Mouse (Mus musculus) kidney, postnatal 0 days (tissue): Measurements from ENCODE around the gene Mrgprd. TPM values are rescaled to one million over a fixed set of nuclear protein-coding genes. Genes with fewer than 3 reads are reported as not detected.
A peak's percentile ranks its signal among the peaks of the same experiment; 100 is the strongest.

Experiments
- ATAC-seq: fragments of 200-750 bp; cut with Nextera tagmentation; replicated peaks from 2 replicates; pipeline ENCODE4 v1.8.0; 2017; ENCODE audit warnings: low read depth, moderate number of reproducible peaks, moderate TSS enrichment, moderate library complexity; ENCODE audit not compliant: low FRiP score
- DNase-seq: peaks from one replicate; pipeline ENCODE4 v3.0.0-alpha.2; 2016; ENCODE audit warnings: low spot score
- H3K27ac ChIP-seq: fragments of 300-500 bp; sonication (generic); 2 replicates; pipeline ENCODE4 v1.5.1; 2014; ENCODE audit warnings: mild to moderate bottlenecking
- H3K27me3 ChIP-seq: fragments of 300-500 bp; sonication (generic); 2 replicates; pipeline ENCODE4 v1.6.1; 2014; ENCODE audit warnings: low read length, mixed read lengths; ENCODE audit not compliant: insufficient read depth
- H3K36me3 ChIP-seq: fragments of 300-500 bp; sonication (generic); 2 replicates; pipeline ENCODE4 v1.6.1; 2014; ENCODE audit warnings: low read length, mixed read lengths; ENCODE audit not compliant: insufficient read depth
- H3K4me1 ChIP-seq: fragments of 300-500 bp; sonication (generic); replicated peaks from 2 replicates; pipeline ENCODE4 v1.6.1; 2014; ENCODE audit warnings: antibody characterized with exemption, low read length, mixed read lengths; ENCODE audit not compliant: insufficient read depth
- H3K4me2 ChIP-seq: fragments of 300-500 bp; sonication (generic); 2 replicates; pipeline ENCODE4 v1.6.1; 2014; ENCODE audit warnings: mild to moderate bottlenecking, low read length, moderate library complexity, mixed read lengths
- H3K4me3 ChIP-seq: fragments of 300-500 bp; sonication (generic); replicated peaks from 2 replicates; pipeline ENCODE4 v1.5.1; 2014; ENCODE audit warnings: low read depth, low read length
- H3K9ac ChIP-seq: fragments of 300-500 bp; sonication (generic); 2 replicates; pipeline ENCODE4 v1.6.1; 2014; ENCODE audit warnings: low read depth, low read length
- H3K9me3 ChIP-seq: fragments of 300-500 bp; sonication (generic); replicated peaks from 2 replicates; pipeline ENCODE4 v1.6.1; 2016; ENCODE audit warnings: low read length, inconsistent platforms, mixed read lengths
- CTCF ChIP-seq: IDR thresholded peaks from 2 replicates; pipeline ENCODE4 v1.5.1; 2016; ENCODE audit warnings: antibody characterized with exemption, low read depth, mild to moderate bottlenecking, moderate library complexity
- WGBS: fragments of 180-500 bp; shearing (Covaris S2); extraction: QIAGEN DNeasy Blood & Tissue Kit; methylation state at CpG from one replicate; pipeline ENCODE4 v1.1.7; 2014; 5-methylcytosine and 5-hydroxymethylcytosine counted together
- polyA plus RNA-seq: library from polyadenylated mRNA; unstranded; fragments of >200 nt; fragmentation: Nextera tagmentation; extraction: Ambion mirVana; gene quantifications from 2 replicates; pipeline ENCODE4 v1.2.1, GENCODE M21; 2015

Mrgprd gene
- polyA plus RNA-seq, 1 experiment from 2014 or later, result not detected

DNA sequence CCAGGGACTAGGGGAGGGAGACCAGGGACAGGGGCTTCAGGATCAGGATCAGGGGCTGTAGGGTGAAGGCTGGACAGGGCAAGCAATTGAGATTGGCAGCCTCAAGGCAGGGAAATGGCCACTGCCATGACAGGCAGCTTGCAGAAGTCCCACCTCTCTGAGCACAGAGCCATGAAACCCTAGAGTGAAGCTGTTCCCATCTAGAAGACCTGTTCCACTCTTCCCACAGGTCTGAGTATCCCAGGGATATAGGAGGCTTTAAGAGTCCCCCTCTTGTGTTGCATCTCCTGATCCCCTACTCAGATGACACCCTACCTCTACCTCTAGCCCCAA is 13.7 kb upstream of the Mrgprd start:
- H3K27me3 ChIP-seq, result no peaks in the 10 kb centered on the region
- 0 out of 2 replicates have a peak overlapping the region, but pooled peaks have one; percentile 5 for H3K4me2 ChIP-seq
- ATAC-seq (no peak), DNase-seq (no peak)
- no peak overlapping the region for H3K4me3 ChIP-seq
- no peak overlapping the region for H3K9ac ChIP-seq
- no peak for TF ChIP-seq CTCF
- H3K27ac ChIP-seq, result no peak overlapping the region
- H3K9me3 ChIP-seq, result no peaks in the 10 kb centered on the region
- H3K36me3 ChIP-seq, result no peaks in the 10 kb centered on the region
- peaks cover 12% of the 10 kb centered on the region; the same call in 1 of the 2 replicates for H3K4me1 ChIP-seq

GRCm38 (mm10) chr7:145301341-145302005 is 13.2 kb upstream of the Mrgprd start:
- WGBS, result 82% methylated on average over 6 of the region's 6 CpGs
- Histone ChIP-seq H3K4me3 (no peak overlapping the region), H3K27me3 (no peaks in the 10 kb centered on the region), H3K4me1 (peaks cover 12% of the 10 kb centered on the region; the same call in 1 of the 2 replicates), H3K9ac (no peak overlapping the region), H3K36me3 (no peaks in the 10 kb centered on the region), H3K4me2 (0 out of 2 replicates have a peak overlapping the region, but pooled peaks have one; percentile 5), H3K27ac (no peak overlapping the region), H3K9me3 (no peaks in the 10 kb centered on the region)
- ATAC-seq, result no peak
- no peak for DNase-seq
- no peak for TF ChIP-seq CTCF

- H3K27me3 ChIP-seq, result no peaks in the 10 kb centered on the region
- peak overlapping the region; percentile 71 for H3K27ac ChIP-seq
- TF ChIP-seq CTCF, result no peak
- ATAC-seq (peak; percentile 92), DNase-seq (peak; percentile 94)
- no peaks in the 10 kb centered on the region for H3K36me3 ChIP-seq
- WGBS, result 5% methylated on average over 20 of the region's 20 CpGs
- H3K9ac ChIP-seq, result peak overlapping the region; percentile 32; the same call in 1 of the 2 replicates
- peak overlapping the region; percentile 11; the same call in 1 of the 2 replicates for H3K4me3 ChIP-seq
- H3K4me2 ChIP-seq, result peak overlapping the region; percentile 49
- peaks cover 12% of the 10 kb centered on the region; the same call in 1 of the 2 replicates for H3K4me1 ChIP-seq
- H3K9me3 ChIP-seq, result no peaks in the 10 kb centered on the region
These were observed 11.9 kb upstream of the Mrgprd start for GRCm38 (mm10) chr7:145302488-145303285.

GRCm38 (mm10) chr7:145304153-145304552 is 10.5 kb upstream of the Mrgprd start:
- DNase-seq (no peak), ATAC-seq (no peak)
- Histone ChIP-seq H3K9me3 (no peaks in the 10 kb centered on the region), H3K27me3 (no peaks in the 10 kb centered on the region), H3K27ac (no peak overlapping the region), H3K36me3 (no peaks in the 10 kb centered on the region), H3K4me3 (no peak overlapping the region), H3K4me1 (peaks cover 12% of the 10 kb centered on the region; the same call in 1 of the 2 replicates), H3K9ac (no peak overlapping the region), H3K4me2 (no peak overlapping the region)
- 81% methylated on average over 2 of the region's 2 CpGs for WGBS
- TF ChIP-seq CTCF, result no peak

GRCm38 (mm10) chr7:145307636-145308035 is 7.0 kb upstream of the Mrgprd start:
- Histone ChIP-seq H3K9ac (no peak overlapping the region), H3K9me3 (no peaks in the 10 kb centered on the region), H3K27me3 (no peaks in the 10 kb centered on the region), H3K36me3 (no peaks in the 10 kb centered on the region), H3K27ac (no peak overlapping the region), H3K4me3 (no peak overlapping the region), H3K4me1 (peaks cover 12% of the 10 kb centered on the region; the same call in 1 of the 2 replicates), H3K4me2 (no peak overlapping the region)
- 92% methylated on average over 10 of the region's 10 CpGs for WGBS
- ATAC-seq (no peak), DNase-seq (no peak)
- no peak for TF ChIP-seq CTCF

GRCm38 (mm10) chr7:145308061-145308675 is 6.5 kb upstream of the Mrgprd start:
- DNase-seq (no peak), ATAC-seq (no peak)
- H3K4me2 ChIP-seq, result no peak overlapping the region
- H3K4me3 ChIP-seq, result no peak overlapping the region
- H3K9ac ChIP-seq, result no peak overlapping the region
- no peaks in the 10 kb centered on the region for H3K27me3 ChIP-seq
- H3K4me1 ChIP-seq, result peaks cover 6% of the 10 kb centered on the region; the same call in 1 of the 2 replicates
- H3K27ac ChIP-seq, result no peak overlapping the region
- no peaks in the 10 kb centered on the region for H3K9me3 ChIP-seq
- no peak for TF ChIP-seq CTCF
- WGBS, result 80% methylated on average over 30 of the region's 30 CpGs
- H3K36me3 ChIP-seq, result no peaks in the 10 kb centered on the region
